Mouse (Mus musculus) olfactory bulb, adult 2 months (tissue): Measurements from ENCODE around the gene Slc34a3.

Experiments used
- CTCF ChIP-seq: fragments of 200-500 bp; IDR thresholded peaks from 2 replicates; pipeline ENCODE4 v1.5.1; 2012; ENCODE audit warnings: low read depth, mild to moderate bottlenecking, low read length, moderate library complexity; ENCODE audit not compliant: insufficient read depth
- POLR2A ChIP-seq: fragments of 200-500 bp; IDR thresholded peaks from 2 replicates; pipeline ENCODE4 v1.6.1; 2012; ENCODE audit warnings: mild to moderate bottlenecking, low read depth, low read length, moderate library complexity; ENCODE audit not compliant: insufficient read depth

- TF ChIP-seq CTCF: 0 out of 2 replicates have a peak, but pooled peaks have one; percentile 4
- TF ChIP-seq POLR2A: no peak; the same call in 1 of the 2 replicates
These were observed 38.4 kb upstream of the Slc34a3 start for GRCm38 (mm10) chr2:25272515-25272914.
